In genomic region chr17:63301822-63302393, GRCm38 (mm10) we compare ENCODE assay signal across 26 mouse cellular contexts.
DNase-seq lines count a peak whose midpoint lies in the region; ATAC-seq and TF ChIP-seq lines count a peak whose summit lies in the region.
"Had no signal": no experiment of that assay in that cellular context is flagged by ENCODE, and none has a peak within 500 bp of the region (broad histone marks: within the 10 kb centered on the region; RNA-seq: fewer than 3 reads in every experiment).

No protein-coding gene starts in this region.

- TF ChIP-seq CTCF in brain, embryonic 14.5 days (IDR thresholded peaks at IDR 0.05; ENCODE audit: borderline replicate concordance, extremely low read depth, insufficient read depth, insufficient read length), result no peak
- TF ChIP-seq CTCF in intestine, postnatal 0 days (IDR thresholded peaks at IDR 0.05; ENCODE audit: low read depth), result no peak

- no peak overlapping the region for H3K9ac ChIP-seq in midbrain, embryonic 14.5 days (replicated peaks; ENCODE audit: low read length)
- no peak overlapping the region for H3K9ac ChIP-seq in midbrain, embryonic 15.5 days
- H3K9ac ChIP-seq in forebrain, embryonic 16.5 days (replicated peaks; ENCODE audit: low read depth, low read length), result no peak overlapping the region
- no peak overlapping the region for H3K9ac ChIP-seq in intestine, postnatal 0 days (ENCODE audit: low read depth, low read length)
- H3K9ac ChIP-seq: hindbrain, embryonic 15.5 days; limb, embryonic 13.5 days; liver, embryonic 12.5 days; neural tube, embryonic 12.5 days had no signal

- no peak overlapping the region for H3K27ac ChIP-seq in midbrain, embryonic 14.5 days (replicated peaks; ENCODE audit: low read depth, low read length)
- H3K27ac ChIP-seq in midbrain, embryonic 15.5 days, result no peak overlapping the region
- peak overlapping the region; percentile 64; the same call in 1 of the 2 replicates for H3K27ac ChIP-seq in forebrain, embryonic 10.5 days
- H3K27ac ChIP-seq in forebrain, embryonic 16.5 days (ENCODE audit: low read length), result no peak overlapping the region
- H3K27ac ChIP-seq in intestine, postnatal 0 days (ENCODE audit: low read depth, low read length), result no peak overlapping the region
- H3K27ac ChIP-seq: hindbrain, embryonic 15.5 days; layer of hippocampus, adult 2 months; limb, embryonic 13.5 days; liver, embryonic 12.5 days; neural tube, embryonic 12.5 days had no signal

- no peak for TF ChIP-seq POLR2A in brain, embryonic 14.5 days (IDR thresholded peaks at IDR 0.05; ENCODE audit: borderline replicate concordance, extremely low read depth, insufficient read depth, insufficient read length, poor library complexity, severe bottlenecking)

- no peak overlapping the region for H3K4me2 ChIP-seq in midbrain, embryonic 14.5 days (ENCODE audit: low read length)
- no peak overlapping the region for H3K4me2 ChIP-seq in midbrain, embryonic 15.5 days
- H3K4me2 ChIP-seq in forebrain, embryonic 16.5 days (ENCODE audit: low read length), result no peak overlapping the region
- H3K4me2 ChIP-seq in intestine, postnatal 0 days (replicated peaks; ENCODE audit: low read depth), result no peak overlapping the region
- H3K4me2 ChIP-seq: heart, embryonic 11.5 days; hindbrain, embryonic 15.5 days; limb, embryonic 13.5 days; liver, embryonic 12.5 days; neural tube, embryonic 12.5 days had no signal

- WGBS in midbrain, embryonic 14.5 days, result 36% methylated on average over 12 of the region's 12 CpGs
- 44% methylated on average over 12 of the region's 12 CpGs for WGBS in midbrain, embryonic 15.5 days
- WGBS in forebrain, embryonic 10.5 days, result 58% methylated on average over 12 of the region's 12 CpGs
- WGBS in forebrain, embryonic 16.5 days, result 26% methylated on average over 12 of the region's 12 CpGs
- 85% methylated on average over 12 of the region's 12 CpGs for WGBS in intestine, postnatal 0 days

- peak; percentile 8 for DNase-seq in midbrain, embryonic 14.5 days
- peak; percentile 57 for DNase-seq in brain, embryonic 14.5 days (ENCODE audit: low read depth)
- no peak for DNase-seq in forebrain, embryonic 10.5 days (ENCODE audit: extremely low spot score, low spot score)
- no peak for DNase-seq in left cerebral cortex, adult 8-10 months (ENCODE audit: low spot score in 2 of 2)
- DNase-seq in cerebellum, adult 9-11 months, result no peak
- DNase-seq: adrenal gland, adult 2 months; B cell, adult 2 months; cerebellum, adult 18-20 months; cerebellum, postnatal 25 days; gastrocnemius, postnatal 10 days; kidney, postnatal 25 days; lung, adult 18-20 months; lung, postnatal 10 days; right cerebral cortex, postnatal 25 days; spleen, adult 18-20 months had no signal

- no peaks in the 10 kb centered on the region for H3K27me3 ChIP-seq in midbrain, embryonic 14.5 days (ENCODE audit: control insufficient read depth, insufficient read depth, low read length)
- H3K27me3 ChIP-seq in midbrain, embryonic 15.5 days (replicated peaks), result no peaks in the 10 kb centered on the region
- H3K27me3 ChIP-seq in forebrain, embryonic 10.5 days (ENCODE audit: poor library complexity, severe bottlenecking), result no peaks in the 10 kb centered on the region
- H3K27me3 ChIP-seq in forebrain, embryonic 16.5 days (replicated peaks; ENCODE audit: control insufficient read depth, insufficient read depth, low read length), result no peaks in the 10 kb centered on the region
- no peaks in the 10 kb centered on the region for H3K27me3 ChIP-seq in intestine, postnatal 0 days (replicated peaks; ENCODE audit: control insufficient read depth, insufficient read depth, low read length)
- H3K27me3 ChIP-seq: CH12.LX; hindbrain, embryonic 15.5 days; limb, embryonic 13.5 days; liver, embryonic 12.5 days; neural tube, embryonic 12.5 days had no signal

- no peaks in the 10 kb centered on the region for H3K36me3 ChIP-seq in midbrain, embryonic 14.5 days (ENCODE audit: control insufficient read depth, insufficient read depth, low read length)
- H3K36me3 ChIP-seq in midbrain, embryonic 15.5 days (replicated peaks), result no peaks in the 10 kb centered on the region
- H3K36me3 ChIP-seq in forebrain, embryonic 10.5 days (replicated peaks), result no peaks in the 10 kb centered on the region
- H3K36me3 ChIP-seq in forebrain, embryonic 16.5 days (ENCODE audit: control insufficient read depth, insufficient read depth), result no peaks in the 10 kb centered on the region
- no peaks in the 10 kb centered on the region for H3K36me3 ChIP-seq in intestine, postnatal 0 days (ENCODE audit: control insufficient read depth, insufficient read depth)
- H3K36me3 ChIP-seq: hindbrain, embryonic 15.5 days; limb, embryonic 13.5 days; liver, embryonic 12.5 days; neural tube, embryonic 12.5 days had no signal

- peak; percentile 40; the same call in 1 of the 2 replicates for ATAC-seq in midbrain, embryonic 14.5 days (ENCODE audit: low FRiP score, low TSS enrichment)
- no peak; the same call in 1 of the 2 replicates for ATAC-seq in midbrain, embryonic 15.5 days (replicated peaks)
- peak; percentile 50; the same call in 1 of the 2 replicates for ATAC-seq in forebrain, embryonic 16.5 days
- no peak for ATAC-seq in intestine, postnatal 0 days
- ATAC-seq: intestine, embryonic 16.5 days; liver, embryonic 12.5 days had no signal

- no peak overlapping the region for H3K4me3 ChIP-seq in midbrain, embryonic 14.5 days (replicated peaks; ENCODE audit: low read depth, low read length)
- H3K4me3 ChIP-seq in midbrain, embryonic 15.5 days, result no peak overlapping the region
- H3K4me3 ChIP-seq in forebrain, embryonic 10.5 days, result no peak overlapping the region
- H3K4me3 ChIP-seq in forebrain, embryonic 16.5 days (replicated peaks; ENCODE audit: low read length), result no peak overlapping the region
- H3K4me3 ChIP-seq in intestine, postnatal 0 days (ENCODE audit: low read depth, low read length), result no peak overlapping the region
- H3K4me3 ChIP-seq: hindbrain, embryonic 15.5 days; layer of hippocampus, adult 2 months; limb, embryonic 13.5 days; liver, embryonic 12.5 days; neural tube, embryonic 12.5 days had no signal

- peaks cover 6% of the 10 kb centered on the region for H3K4me1 ChIP-seq in midbrain, embryonic 14.5 days (ENCODE audit: control insufficient read depth, insufficient read depth, low read length)
- peaks cover 13% of the 10 kb centered on the region for H3K4me1 ChIP-seq in midbrain, embryonic 15.5 days
- peaks cover 37% of the 10 kb centered on the region for H3K4me1 ChIP-seq in forebrain, embryonic 10.5 days
- H3K4me1 ChIP-seq in forebrain, embryonic 16.5 days (replicated peaks; ENCODE audit: control insufficient read depth, insufficient read depth, low read length), result no peaks in the 10 kb centered on the region
- no peaks in the 10 kb centered on the region for H3K4me1 ChIP-seq in intestine, postnatal 0 days (replicated peaks; ENCODE audit: control insufficient read depth, insufficient read depth, low read length)

- H3K9me3 ChIP-seq in midbrain, embryonic 14.5 days (ENCODE audit: control insufficient read depth, low read length), result no peaks in the 10 kb centered on the region
- no peaks in the 10 kb centered on the region for H3K9me3 ChIP-seq in midbrain, embryonic 15.5 days
- H3K9me3 ChIP-seq in forebrain, embryonic 10.5 days, result no peaks in the 10 kb centered on the region
- no peaks in the 10 kb centered on the region for H3K9me3 ChIP-seq in forebrain, embryonic 16.5 days (ENCODE audit: control insufficient read depth, low read length)
- no peaks in the 10 kb centered on the region for H3K9me3 ChIP-seq in intestine, postnatal 0 days (ENCODE audit: control insufficient read depth)
- H3K9me3 ChIP-seq: hindbrain, embryonic 15.5 days; limb, embryonic 13.5 days; liver, embryonic 12.5 days; neural tube, embryonic 12.5 days had no signal

Comparison
In these comparisons a context has a peak if more than half of its experiments do, and no peak if none do; other contexts are left out.
1. ATAC-seq: peak in midbrain, embryonic 14.5 days (single experiment) and forebrain, embryonic 16.5 days (single experiment); none in midbrain, embryonic 15.5 days (single experiment) and intestine, postnatal 0 days (single experiment).
2. DNase-seq: peak in midbrain, embryonic 14.5 days (single experiment) and brain, embryonic 14.5 days (single experiment); none in forebrain, embryonic 10.5 days (single experiment), left cerebral cortex, adult 8-10 months (0 of 2) and cerebellum, adult 9-11 months (single experiment).